Mouse (Mus musculus): ENCODE measurements at regions not wholly inside any gene's neighbourhood (a gene's known extent, or its start where the extent isn't known, plus 50 kb on each side); places are given as distances from the start of the nearest gene placed in this dataset.

DNA sequence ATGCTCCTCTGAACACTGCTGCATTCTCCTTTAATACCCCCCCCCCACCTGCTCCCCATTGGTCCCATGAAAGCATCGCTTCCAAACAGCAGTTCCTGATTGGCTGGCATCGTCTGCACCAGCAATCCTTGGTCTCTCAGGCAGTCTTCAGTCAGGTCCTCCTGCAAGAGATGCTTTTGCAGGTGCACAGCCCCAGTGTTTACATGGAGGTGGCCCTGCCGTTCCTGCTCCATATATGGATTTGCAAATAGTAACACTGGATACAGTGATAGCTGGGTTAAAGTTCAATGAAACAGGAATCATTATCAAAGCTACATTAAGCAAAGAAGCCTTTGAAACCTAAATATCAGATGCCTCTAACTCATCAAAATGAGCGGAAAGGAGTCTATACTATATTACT is 170.1 kb upstream of the Fat1 start:
- Histone ChIP-seq H3K4me1 (replicated peaks; ENCODE audit: control insufficient read depth in 2 of 2, insufficient read depth in 2 of 2, low read length in 1 of 2) (no peaks in the 10 kb centered on the region), H3K9ac (replicated peaks) (no peak overlapping the region), H3K36me3 (replicated peaks; ENCODE audit: control insufficient read depth, insufficient read depth, low read depth) (no peaks in the 10 kb centered on the region), H3K27ac (no peak overlapping the region), H3K27me3 (ENCODE audit: control insufficient read depth, insufficient read depth, low read length) (no peaks in the 10 kb centered on the region), H3K4me3 (ENCODE audit: insufficient read depth in 1 of 2, low read depth in 2 of 2, low read length in 2 of 2) (no peak overlapping the region), H3K4me2 (ENCODE audit: low read depth) (no peak overlapping the region), H3K9me3 (ENCODE audit: control insufficient read depth, low read length) (no peaks in the 10 kb centered on the region)
- no peak for TF ChIP-seq EP300 (IDR thresholded peaks at IDR 0.05; ENCODE audit: low read depth)
- TF ChIP-seq CTCF (IDR thresholded peaks at IDR 0.05; ENCODE audit: low read depth), result no peak
- no peak for DNase-seq (ENCODE audit: low read depth in 3 of 3, low spot score in 3 of 3)
- ATAC-seq (ENCODE audit: insufficient read depth), result no peak
- 55% methylated on average over 4 of the region's 4 CpGs for WGBS (ENCODE audit: insufficient replicate concordance)

DNA sequence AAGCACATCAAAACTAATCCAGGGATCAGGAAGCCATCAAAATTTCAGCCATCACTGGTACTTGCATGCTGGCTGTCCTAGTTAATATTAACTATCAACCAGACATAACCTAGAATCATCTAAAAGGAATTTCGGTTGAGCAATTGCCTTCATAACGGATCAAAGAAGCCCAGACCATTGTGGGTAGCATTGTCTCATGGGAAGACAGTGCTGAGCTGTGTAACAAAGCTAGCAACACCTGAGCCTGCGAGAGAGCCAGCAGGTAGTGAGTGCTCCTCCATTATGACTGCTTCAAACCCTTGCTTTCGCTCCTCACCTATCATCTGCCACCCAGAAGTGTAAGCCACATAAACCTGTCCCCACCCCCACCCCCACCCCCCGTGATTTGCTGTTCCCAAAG is 169.6 kb upstream of the Fat1 start:
- WGBS (ENCODE audit: insufficient replicate concordance), result 32% methylated on average over 5 of the region's 5 CpGs
- no peak for ATAC-seq (ENCODE audit: insufficient read depth)
- no peak for TF ChIP-seq CTCF (IDR thresholded peaks at IDR 0.05; ENCODE audit: low read depth)
- TF ChIP-seq EP300 (IDR thresholded peaks at IDR 0.05; ENCODE audit: low read depth), result no peak
- no peaks in the 10 kb centered on the region for H3K36me3 ChIP-seq (replicated peaks; ENCODE audit: control insufficient read depth, insufficient read depth, low read depth)
- H3K9me3 ChIP-seq (ENCODE audit: control insufficient read depth, low read length), result no peaks in the 10 kb centered on the region
- no peak overlapping the region for H3K4me2 ChIP-seq (ENCODE audit: low read depth)
- H3K27ac ChIP-seq, result no peak overlapping the region
- no peak for DNase-seq (ENCODE audit: low read depth in 3 of 3, low spot score in 3 of 3)
- no peak overlapping the region for H3K4me3 ChIP-seq (ENCODE audit: insufficient read depth in 1 of 2, low read depth in 2 of 2, low read length in 2 of 2)
- H3K4me1 ChIP-seq (replicated peaks; ENCODE audit: control insufficient read depth in 2 of 2, insufficient read depth in 2 of 2, low read length in 1 of 2), result no peaks in the 10 kb centered on the region
- no peak overlapping the region for H3K9ac ChIP-seq (replicated peaks)
- no peaks in the 10 kb centered on the region for H3K27me3 ChIP-seq (ENCODE audit: control insufficient read depth, insufficient read depth, low read length)

DNA sequence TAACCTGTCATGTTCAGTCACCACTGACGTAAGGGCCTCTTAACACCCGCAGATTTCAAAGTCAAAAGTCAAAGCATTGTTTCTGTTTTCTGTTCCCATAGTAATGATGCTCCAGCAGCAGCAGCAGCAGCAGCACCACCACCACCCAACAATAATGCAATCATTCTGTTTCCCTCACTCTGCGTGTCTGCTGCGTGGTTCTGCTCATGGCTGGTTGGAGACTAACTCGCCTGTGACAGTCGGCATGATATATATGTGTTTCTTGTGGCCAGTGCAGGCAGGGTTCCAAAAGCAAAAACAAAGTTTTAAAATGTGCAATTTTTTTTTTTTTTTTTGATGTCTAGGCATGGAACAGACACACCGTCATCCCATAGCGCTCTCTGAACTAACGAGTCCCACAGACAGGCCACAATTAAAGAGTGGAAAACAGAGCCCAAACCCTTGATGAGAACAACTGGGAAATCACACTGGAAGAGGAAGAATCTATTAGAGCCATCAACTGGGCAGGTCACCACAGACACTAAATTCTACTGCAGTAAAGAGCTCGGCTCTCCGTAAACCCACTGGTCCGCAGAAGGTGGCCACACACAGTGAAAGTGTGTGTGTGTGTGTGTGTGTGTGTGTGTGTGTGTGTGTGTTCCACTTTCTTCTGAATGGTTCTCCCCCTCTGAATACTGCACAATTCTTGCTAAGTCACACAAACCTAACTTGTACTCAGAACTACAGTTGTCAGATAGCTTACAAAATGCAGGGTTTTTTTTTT is 169.0 kb upstream of the Fat1 start:
- DNase-seq (ENCODE audit: low read depth in 3 of 3, low spot score in 3 of 3) (no peak), ATAC-seq (ENCODE audit: insufficient read depth) (no peak)
- Histone ChIP-seq H3K9ac (replicated peaks) (no peak overlapping the region), H3K9me3 (ENCODE audit: control insufficient read depth, low read length) (no peaks in the 10 kb centered on the region), H3K4me3 (ENCODE audit: insufficient read depth in 1 of 2, low read depth in 2 of 2, low read length in 2 of 2) (no peak overlapping the region), H3K4me2 (ENCODE audit: low read depth) (no peak overlapping the region), H3K4me1 (replicated peaks; ENCODE audit: control insufficient read depth in 2 of 2, insufficient read depth in 2 of 2, low read length in 1 of 2) (no peaks in the 10 kb centered on the region), H3K27ac (no peak overlapping the region), H3K36me3 (replicated peaks; ENCODE audit: control insufficient read depth, insufficient read depth, low read depth) (no peaks in the 10 kb centered on the region), H3K27me3 (ENCODE audit: control insufficient read depth, insufficient read depth, low read length) (no peaks in the 10 kb centered on the region)
- TF ChIP-seq CTCF (IDR thresholded peaks at IDR 0.05; ENCODE audit: low read depth), result no peak
- TF ChIP-seq EP300 (IDR thresholded peaks at IDR 0.05; ENCODE audit: low read depth), result no peak
- WGBS (ENCODE audit: insufficient replicate concordance), result 68% methylated on average over 12 of the region's 12 CpGs

GRCm38 (mm10) chr8:44767271-44767670 is 168.0 kb upstream of the Fat1 start:
- DNase-seq (ENCODE audit: low read depth in 3 of 3, low spot score in 3 of 3), result no peak
- Histone ChIP-seq H3K4me3 (ENCODE audit: insufficient read depth in 1 of 2, low read depth in 2 of 2, low read length in 2 of 2) (no peak overlapping the region), H3K36me3 (replicated peaks; ENCODE audit: control insufficient read depth, insufficient read depth, low read depth) (no peaks in the 10 kb centered on the region), H3K4me1 (replicated peaks; ENCODE audit: control insufficient read depth in 2 of 2, insufficient read depth in 2 of 2, low read length in 1 of 2) (no peaks in the 10 kb centered on the region), H3K9me3 (ENCODE audit: control insufficient read depth, low read length) (no peaks in the 10 kb centered on the region), H3K9ac (replicated peaks) (no peak overlapping the region), H3K27me3 (ENCODE audit: control insufficient read depth, insufficient read depth, low read length) (no peaks in the 10 kb centered on the region), H3K4me2 (ENCODE audit: low read depth) (no peak overlapping the region), H3K27ac (no peak overlapping the region)
- TF ChIP-seq EP300 (IDR thresholded peaks at IDR 0.05; ENCODE audit: low read depth), result no peak
- TF ChIP-seq CTCF (IDR thresholded peaks at IDR 0.05; ENCODE audit: low read depth), result no peak
- ATAC-seq (ENCODE audit: insufficient read depth), result no peak
- 68% methylated on average over 4 of the region's 4 CpGs for WGBS (ENCODE audit: insufficient replicate concordance)

GRCm38 (mm10) chr8:44779212-44779611 is 156.0 kb upstream of the Fat1 start:
- Histone ChIP-seq H3K4me1 (replicated peaks; ENCODE audit: control insufficient read depth in 2 of 2, insufficient read depth in 2 of 2, low read length in 1 of 2) (no peaks in the 10 kb centered on the region), H3K36me3 (replicated peaks; ENCODE audit: control insufficient read depth, insufficient read depth, low read depth) (no peaks in the 10 kb centered on the region), H3K4me3 (ENCODE audit: insufficient read depth in 1 of 2, low read depth in 2 of 2, low read length in 2 of 2) (no peak overlapping the region), H3K9me3 (ENCODE audit: control insufficient read depth, low read length) (no peaks in the 10 kb centered on the region), H3K9ac (replicated peaks) (no peak overlapping the region), H3K4me2 (ENCODE audit: low read depth) (no peak overlapping the region), H3K27ac (no peak overlapping the region), H3K27me3 (ENCODE audit: control insufficient read depth, insufficient read depth, low read length) (no peaks in the 10 kb centered on the region)
- no peak for TF ChIP-seq EP300 (IDR thresholded peaks at IDR 0.05; ENCODE audit: low read depth)
- no peak for TF ChIP-seq CTCF (IDR thresholded peaks at IDR 0.05; ENCODE audit: low read depth)
- ATAC-seq (ENCODE audit: insufficient read depth) (no peak), DNase-seq (ENCODE audit: low read depth in 3 of 3, low spot score in 3 of 3) (no peak)
- 65% methylated on average over 1 of the region's 1 CpGs for WGBS (ENCODE audit: insufficient replicate concordance)

Data from liver, embryonic 14.5 days (tissue).